Mouse (Mus musculus) forebrain, embryonic 11.5 days (tissue): ENCODE data around the gene Tmem259. TPM values are rescaled to one million over a fixed set of nuclear protein-coding genes. Genes with fewer than 3 reads are reported as not detected.

ENCODE experiments used
- ATAC-seq: fragments of 200-750 bp; cut with Nextera tagmentation; replicated peaks from 2 replicates; pipeline ENCODE4 v1.8.0; 2017; ENCODE audit warnings: moderate TSS enrichment; ENCODE audit not compliant: low FRiP score
- DNase-seq: peaks from one replicate; pipeline ENCODE4 v3.0.0-alpha.2; 2017; ENCODE audit warnings: low spot score
- H3K27ac ChIP-seq: fragments of 300-500 bp; sonication (generic); 2 replicates; pipeline ENCODE4 v1.5.1; 2014; ENCODE audit warnings: low read depth, low read length
- H3K27me3 ChIP-seq: fragments of 300-500 bp; sonication (generic); 2 replicates; pipeline ENCODE4 v1.6.1; 2014; ENCODE audit warnings: mild to moderate bottlenecking, low read length, mixed read lengths; ENCODE audit not compliant: control insufficient read depth, insufficient read depth
- H3K36me3 ChIP-seq: fragments of 300-500 bp; sonication (generic); 2 replicates; pipeline ENCODE4 v1.6.1; 2014; ENCODE audit warnings: mild to moderate bottlenecking, low read length, moderate library complexity, mixed read lengths; ENCODE audit not compliant: control insufficient read depth, insufficient read depth
- H3K4me1 ChIP-seq: fragments of 300-500 bp; sonication (generic); replicated peaks from 2 replicates; pipeline ENCODE4 v1.6.1; 2014; ENCODE audit warnings: low read length, mixed read lengths; ENCODE audit not compliant: control insufficient read depth, insufficient read depth
- H3K4me2 ChIP-seq: fragments of 300-500 bp; sonication (generic); 2 replicates; pipeline ENCODE4 v1.6.1; 2014; ENCODE audit warnings: low read depth, mild to moderate bottlenecking, low read length, moderate library complexity, mixed read lengths; ENCODE audit not compliant: severe bottlenecking
- H3K4me3 ChIP-seq: fragments of 300-500 bp; sonication (generic); 2 replicates; pipeline ENCODE4 v1.5.1; 2014; ENCODE audit warnings: low read depth, low read length
- H3K9ac ChIP-seq: fragments of 300-500 bp; sonication (generic); 2 replicates; pipeline ENCODE4 v1.6.1; 2014; ENCODE audit warnings: low read length
- H3K9me3 ChIP-seq: fragments of 300-500 bp; sonication (generic); 2 replicates; pipeline ENCODE4 v1.6.1; 2016; ENCODE audit warnings: low read length, mixed read lengths; ENCODE audit not compliant: control insufficient read depth
- WGBS: fragments of 180-500 bp; shearing (Covaris S2); extraction: QIAGEN DNeasy Blood & Tissue Kit; methylation state at CpG from one replicate; pipeline ENCODE4 v1.1.7; 2014; 5-methylcytosine and 5-hydroxymethylcytosine counted together
- polyA plus RNA-seq: library from polyadenylated mRNA; unstranded; fragments of >200 nt; fragmentation: Nextera tagmentation; extraction: Ambion mirVana; gene quantifications from 2 replicates; pipeline ENCODE4 v1.2.1, GENCODE M21; 2014

Gene Tmem259
- polyA plus RNA-seq, 1 experiment from 2014 or later, result 17.8 TPM

DNA sequence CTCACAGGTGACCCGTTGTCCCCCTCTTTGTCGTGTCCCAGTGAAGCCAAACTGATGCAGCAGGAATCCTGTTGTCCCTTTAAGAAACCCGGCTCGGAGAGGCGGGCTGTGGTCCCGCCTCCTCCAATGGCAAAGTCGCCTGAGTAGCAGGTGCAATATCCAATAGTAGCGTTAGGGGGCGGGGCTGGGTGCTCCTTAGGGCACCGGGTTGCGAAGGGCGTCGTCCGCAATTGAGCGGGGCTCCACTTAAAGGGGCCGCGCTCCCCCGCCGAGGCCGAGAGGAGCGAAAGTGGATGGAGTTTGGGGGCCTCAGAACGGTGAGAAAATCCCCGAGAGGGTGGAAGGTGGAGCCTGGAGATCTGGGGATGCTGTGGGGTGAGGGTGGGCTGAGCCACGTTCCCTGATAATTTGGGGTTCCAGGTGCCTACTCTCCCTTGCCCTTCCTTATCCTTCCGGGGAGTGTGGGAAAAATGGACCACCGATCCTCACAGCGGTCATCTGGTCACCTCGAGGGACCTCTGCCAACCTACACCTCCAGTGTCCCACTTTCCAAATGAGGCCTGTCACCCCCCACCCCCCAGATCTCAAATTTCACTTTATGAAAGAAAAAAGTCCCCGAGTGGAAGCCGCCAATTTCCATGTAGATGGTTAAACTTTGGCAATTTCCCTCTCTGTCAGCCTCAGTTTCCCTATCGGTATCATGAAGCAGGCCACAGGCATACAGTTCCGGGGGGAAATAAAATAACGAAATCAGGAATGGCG, 12.3 kb upstream of the Tmem259 start, which contains the start of gene Abca7:
Gene Abca7 (plus strand): TSS at position 223 of the 762 bp plus-strand sequence.
- ATAC-seq, result peak; percentile 87
- WGBS, result 0% methylated on average over 34 of the region's 34 CpGs

DNA sequence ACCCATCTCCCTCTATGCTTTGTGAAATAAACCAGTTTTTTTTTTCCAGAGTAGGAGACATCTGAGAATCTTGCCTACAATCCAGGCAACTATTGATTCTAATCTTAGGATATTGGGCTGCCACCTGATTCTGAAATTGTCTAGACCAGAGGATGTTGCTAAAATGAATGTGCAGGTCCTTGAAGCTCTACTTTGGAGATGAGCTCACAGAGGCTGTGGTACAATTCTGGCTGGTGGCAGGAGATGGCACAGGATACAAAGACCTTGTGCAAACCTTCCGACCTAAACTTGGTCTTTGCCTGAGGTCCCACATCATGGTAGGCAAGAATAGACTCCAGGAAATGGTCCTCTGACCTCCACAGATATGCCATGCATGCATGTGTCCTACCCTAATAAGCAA, 11.5 kb upstream of the Tmem259 start:
- Histone ChIP-seq H3K4me1 (peaks cover 7% of the 10 kb centered on the region; the same call in 1 of the 2 replicates), H3K36me3 (no peaks in the 10 kb centered on the region), H3K4me3 (no peak overlapping the region), H3K27me3 (peaks cover 2% of the 10 kb centered on the region), H3K9me3 (peaks cover 4% of the 10 kb centered on the region; the same call in 1 of the 2 replicates), H3K4me2 (no peak overlapping the region), H3K27ac (no peak overlapping the region), H3K9ac (no peak overlapping the region)
- WGBS, result 82% methylated on average over 1 of the region's 1 CpGs
- DNase-seq, result no peak
- no peak for ATAC-seq

More for the DNA sequence above, 12.3 kb upstream of the Tmem259 start, which contains the start of gene Abca7:
- peak within 1 kb of the TSS; percentile 5; the same call in 1 of the 2 replicates for H3K27ac ChIP-seq
- peaks cover 7% of the 10 kb centered on the region; the same call in 1 of the 2 replicates for H3K4me1 ChIP-seq
- peaks cover 2% of the 10 kb centered on the region for H3K27me3 ChIP-seq
- H3K9ac ChIP-seq, result peak within 1 kb of the TSS; percentile 49
- H3K4me2 ChIP-seq, result peak within 1 kb of the TSS; percentile 67
- H3K4me3 ChIP-seq, result peak within 1 kb of the TSS; percentile 42
- no peaks in the 10 kb centered on the region for H3K36me3 ChIP-seq
- DNase-seq, result peak; percentile 97
- peaks cover 2% of the 10 kb centered on the region; the same call in 1 of the 2 replicates for H3K9me3 ChIP-seq

DNA sequence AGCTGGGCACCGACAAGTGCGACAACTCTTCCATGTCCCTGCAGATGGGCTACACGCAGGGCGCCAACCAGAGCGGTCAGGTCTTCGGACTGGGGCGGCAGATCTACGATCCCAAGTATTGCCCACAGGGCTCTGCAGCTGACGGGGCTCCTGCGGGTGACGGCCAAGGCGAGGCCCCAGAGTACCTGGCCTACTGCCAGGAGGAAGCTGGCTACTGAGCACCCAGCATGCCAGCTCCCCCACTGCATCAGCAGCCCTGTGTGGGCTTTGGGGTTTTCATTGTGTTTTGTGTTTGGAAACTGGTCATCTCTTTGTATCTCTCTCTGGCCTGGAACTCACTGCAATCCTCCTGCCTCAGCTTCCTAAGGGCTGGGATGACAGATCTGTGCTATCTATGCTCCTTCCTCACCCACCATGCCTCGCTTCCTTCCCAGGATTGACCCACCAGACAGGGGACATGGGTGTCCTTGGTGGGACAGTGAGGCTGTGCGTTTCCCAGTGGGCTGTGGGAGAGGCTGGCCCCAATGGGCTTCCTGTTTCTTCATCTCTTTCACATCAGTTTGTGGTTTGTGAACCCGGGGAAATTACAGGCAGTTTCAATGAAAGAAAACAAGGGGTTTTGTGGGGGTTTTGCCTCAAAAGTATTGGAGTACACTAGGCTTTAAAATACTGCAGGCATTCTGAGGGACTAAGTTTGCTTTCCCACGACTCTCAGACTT, 10.4 kb upstream of the Tmem259 start:
- DNase-seq (no peak), ATAC-seq (no peak)
- Histone ChIP-seq H3K4me2 (no peak overlapping the region), H3K27me3 (peaks cover 7% of the 10 kb centered on the region), H3K9ac (no peak overlapping the region), H3K36me3 (no peaks in the 10 kb centered on the region), H3K4me3 (no peak overlapping the region), H3K27ac (no peak overlapping the region), H3K4me1 (peaks cover 7% of the 10 kb centered on the region; the same call in 1 of the 2 replicates), H3K9me3 (peaks cover 4% of the 10 kb centered on the region; the same call in 1 of the 2 replicates)
- WGBS, result 91% methylated on average over 16 of the region's 16 CpGs

DNA sequence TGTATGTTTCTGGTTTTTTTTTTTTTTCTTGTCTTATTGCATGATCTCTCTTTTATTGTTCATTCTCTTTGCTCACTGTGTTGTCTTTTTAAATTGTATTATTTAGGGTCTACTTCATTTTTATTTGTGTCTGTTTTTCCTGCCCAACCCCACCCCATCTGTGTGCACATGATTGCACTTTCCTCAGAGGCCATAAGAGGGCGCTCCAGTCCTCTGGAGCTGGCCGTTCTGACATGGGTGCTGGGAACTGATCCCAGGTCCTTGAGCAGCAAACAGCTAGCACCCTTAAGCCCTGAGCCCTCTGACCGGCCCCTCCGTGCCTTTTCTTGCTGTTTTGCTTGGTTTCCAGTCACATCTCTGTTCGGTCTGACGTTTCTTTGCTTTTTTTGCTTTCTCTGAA, 7.4 kb upstream of the Tmem259 start:
- H3K4me1 ChIP-seq, result peaks cover 4% of the 10 kb centered on the region; the same call in 1 of the 2 replicates
- H3K27ac ChIP-seq, result no peak overlapping the region
- H3K4me2 ChIP-seq, result no peak overlapping the region
- DNase-seq (no peak), ATAC-seq (no peak)
- peaks cover 30% of the 10 kb centered on the region for H3K27me3 ChIP-seq
- no peaks in the 10 kb centered on the region for H3K36me3 ChIP-seq
- no peak overlapping the region for H3K4me3 ChIP-seq
- no peak overlapping the region for H3K9ac ChIP-seq
- peaks cover 4% of the 10 kb centered on the region; the same call in 1 of the 2 replicates for H3K9me3 ChIP-seq
- 87% methylated on average over 6 of the region's 6 CpGs for WGBS

DNA sequence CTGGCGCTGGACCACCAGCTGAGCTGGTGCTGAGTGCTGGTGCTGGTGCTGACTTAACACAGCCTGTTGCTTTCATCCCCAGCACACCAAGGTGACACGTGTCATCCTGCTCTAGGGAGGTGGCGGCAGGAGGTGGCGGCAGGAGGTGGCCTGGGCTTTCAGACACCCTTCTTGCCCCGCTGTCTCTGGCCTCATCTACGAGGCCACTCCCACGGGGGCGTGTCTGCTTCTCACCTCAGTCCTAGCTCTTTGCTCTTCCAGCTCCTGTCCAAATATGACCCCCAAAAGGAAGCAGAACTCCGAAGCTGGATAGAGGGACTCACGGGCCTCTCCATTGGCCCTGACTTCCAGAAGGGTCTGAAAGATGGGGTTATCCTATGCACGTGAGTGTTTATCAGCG, 7.0 kb upstream of the Tmem259 start:
- H3K9ac ChIP-seq, result no peak overlapping the region
- 61% methylated on average over 12 of the region's 12 CpGs for WGBS
- ATAC-seq (no peak), DNase-seq (no peak)
- no peaks in the 10 kb centered on the region for H3K36me3 ChIP-seq
- peaks cover 4% of the 10 kb centered on the region; the same call in 1 of the 2 replicates for H3K9me3 ChIP-seq
- no peak overlapping the region for H3K4me3 ChIP-seq
- H3K4me2 ChIP-seq, result no peak overlapping the region
- H3K27me3 ChIP-seq, result peaks cover 30% of the 10 kb centered on the region
- H3K27ac ChIP-seq, result no peak overlapping the region
- peaks cover 6% of the 10 kb centered on the region; the same call in 1 of the 2 replicates for H3K4me1 ChIP-seq

DNA sequence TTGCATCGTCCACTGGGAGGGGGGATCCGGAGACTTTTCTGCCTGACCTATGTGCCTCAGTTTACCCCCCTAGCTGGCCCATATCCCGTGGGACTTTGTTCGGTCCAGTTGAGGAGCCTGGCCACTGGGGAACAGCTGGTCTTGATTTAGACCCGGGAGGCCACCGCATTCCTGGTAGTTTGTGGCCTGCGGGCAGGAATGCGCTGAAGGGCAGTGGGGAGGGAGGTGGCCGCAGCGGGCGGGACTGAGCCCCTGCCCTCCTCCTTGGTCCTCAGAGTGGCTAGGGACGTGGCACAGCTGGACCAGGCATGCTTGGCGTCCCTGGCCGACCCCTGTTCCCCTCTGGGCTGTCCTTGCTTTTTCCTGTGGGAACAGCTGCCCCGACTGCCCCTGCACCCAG, 5.7 kb upstream of the Tmem259 start:
- ATAC-seq (no peak), DNase-seq (peak; percentile 72)
- no peaks in the 10 kb centered on the region for H3K36me3 ChIP-seq
- H3K9ac ChIP-seq, result no peak overlapping the region
- WGBS, result 9% methylated on average over 14 of the region's 15 CpGs
- peaks cover 8% of the 10 kb centered on the region; the same call in 1 of the 2 replicates for H3K4me1 ChIP-seq
- peaks cover 30% of the 10 kb centered on the region for H3K27me3 ChIP-seq
- no peak overlapping the region for H3K27ac ChIP-seq
- no peak overlapping the region; the same call in 1 of the 2 replicates for H3K4me2 ChIP-seq
- H3K4me3 ChIP-seq, result peak overlapping the region; percentile 39; the same call in 1 of the 2 replicates
- H3K9me3 ChIP-seq, result peaks cover 4% of the 10 kb centered on the region; the same call in 1 of the 2 replicates

DNA sequence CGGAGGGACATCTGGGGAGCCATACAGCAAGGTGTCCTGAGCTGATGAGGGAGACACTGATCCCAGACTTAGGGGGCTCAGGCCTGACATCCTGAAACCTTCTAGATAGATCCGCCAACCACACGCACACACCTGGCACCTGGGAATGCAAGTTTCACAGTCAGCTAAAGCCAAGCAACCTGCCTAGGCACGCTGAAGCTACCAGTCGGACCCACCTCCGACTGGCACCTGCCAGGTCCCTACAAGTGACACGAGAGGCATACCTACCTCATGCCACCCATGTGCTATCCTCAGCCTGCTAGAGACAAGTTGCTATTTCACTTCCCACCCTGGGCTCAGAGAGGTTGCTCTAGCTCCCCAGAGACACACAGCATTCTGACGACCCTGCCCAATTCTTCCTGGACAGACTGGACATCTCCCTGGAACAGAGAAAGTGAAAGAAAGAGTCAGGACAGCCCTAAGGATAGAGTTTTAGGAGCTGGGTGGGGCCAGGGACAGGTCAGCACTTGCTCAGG, 5.2 kb upstream of the Tmem259 start:
- no peaks in the 10 kb centered on the region for H3K36me3 ChIP-seq
- H3K4me3 ChIP-seq, result peak overlapping the region; percentile 39
- peaks cover 4% of the 10 kb centered on the region; the same call in 1 of the 2 replicates for H3K9me3 ChIP-seq
- DNase-seq (no peak), ATAC-seq (no peak)
- peaks cover 8% of the 10 kb centered on the region; the same call in 1 of the 2 replicates for H3K4me1 ChIP-seq
- H3K27me3 ChIP-seq, result peaks cover 30% of the 10 kb centered on the region
- peak overlapping the region; percentile 51; the same call in 1 of the 2 replicates for H3K4me2 ChIP-seq
- 39% methylated on average over 8 of the region's 8 CpGs for WGBS
- no peak overlapping the region for H3K9ac ChIP-seq
- H3K27ac ChIP-seq, result no peak overlapping the region
